Mouse (Mus musculus) heart, postnatal 10 days (tissue): ENCODE data around the gene Snx20. TPM values are rescaled to one million over a fixed set of nuclear protein-coding genes. Genes with fewer than 3 reads are reported as not detected.
A peak's percentile ranks its signal among the peaks of the same experiment; 100 is the strongest.

Experiments used
- DNase-seq, 2 experiments: peaks; one replicate each; pipeline ENCODE4 v3.0.0; 2021
- intact Hi-C: fragments of 180-260 bp; cut with DNase I; formaldehyde crosslinking; loops from one replicate; pipeline ENCODE4 v1.15.1; 2025
- total RNA-seq, 2 experiments: library from RNA; stranded (reverse); gene quantifications; 2 replicates each; pipeline ENCODE4 v1.2.3; 2021

The Snx20 gene
- total RNA-seq, 2 experiments from 2014 or later: 1.5 to 2.0 TPM

- peak; percentile 84 to 87 for DNase-seq
- intact Hi-C loops: loop anchor here (5.0 kb wide), 1 partner anchor 50 kb away; the partner anchor contains the start of gene Cyld
Observed at GRCm38 (mm10) chr8:88646837-88647778, 11.2 kb upstream of the Snx20 start, which contains the start of gene Nod2. Gene Nod2 (plus strand): TSS chr8:88647315.

DNA sequence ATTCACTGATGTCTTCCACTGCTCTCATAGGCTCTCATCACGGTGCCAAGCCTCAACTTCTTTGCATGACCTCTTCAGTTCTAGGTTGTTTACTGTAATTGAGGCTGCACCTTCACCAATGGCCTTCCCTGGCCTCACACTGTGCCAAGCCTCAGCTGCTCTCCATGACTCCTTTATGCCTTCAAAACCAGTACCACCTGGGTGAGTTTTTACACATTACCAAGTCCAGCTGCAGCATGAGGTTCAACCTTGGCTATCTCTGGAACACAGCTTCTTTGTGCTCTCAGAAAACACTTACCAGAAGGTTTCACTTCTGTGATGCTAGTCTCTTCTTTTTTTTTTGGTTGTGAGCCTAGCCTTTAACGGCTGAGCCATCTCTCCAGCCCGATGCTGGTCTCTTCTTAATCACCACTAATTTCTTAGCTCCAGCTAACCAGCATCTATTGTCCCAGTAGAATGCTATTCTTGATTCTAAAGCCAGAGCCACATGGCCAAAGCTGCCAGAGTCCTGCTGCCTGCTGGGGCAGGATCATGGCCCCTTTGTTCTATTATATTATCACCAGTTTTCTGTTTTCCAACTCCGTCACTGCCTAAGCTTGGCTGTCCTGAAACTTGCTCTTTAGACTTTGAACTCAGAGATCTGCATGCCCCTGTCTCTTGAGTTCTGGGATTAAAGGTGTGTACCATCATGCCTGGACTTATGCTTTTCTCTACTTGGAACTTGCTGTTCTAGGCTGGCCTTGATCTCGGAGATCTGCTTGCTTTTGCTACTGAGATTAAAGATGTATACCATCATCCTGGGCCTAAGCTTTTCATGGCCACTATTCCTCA, 7.0 kb upstream of the Snx20 start:
- intact Hi-C loops: no loop called here
- DNase-seq: no peak

DNA sequence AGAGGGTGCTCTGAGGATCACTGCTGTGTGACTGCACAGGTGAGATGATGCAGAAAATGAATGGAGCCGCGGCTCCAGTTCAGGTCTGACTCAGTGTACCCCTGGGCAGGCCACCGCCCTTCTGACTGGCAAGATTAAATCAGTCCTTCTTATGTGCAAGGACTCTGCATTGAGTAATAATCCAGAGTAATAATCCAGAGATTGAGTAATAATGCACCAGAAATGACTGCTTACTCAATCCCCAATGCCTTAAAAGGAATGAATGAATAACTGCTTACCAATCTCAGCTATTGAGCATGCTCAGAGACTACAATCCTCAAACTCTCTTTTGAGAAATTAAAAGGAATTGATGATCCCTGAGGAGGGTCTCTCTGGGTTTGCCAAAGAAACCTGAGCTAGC, 3.0 kb upstream of the Snx20 start:
- intact Hi-C loops: no loop called here
- DNase-seq: no peak

- intact Hi-C loops: no loop called here
- no peak for DNase-seq
Observed at GRCm38 (mm10) chr8:88637092-88638000, 1.4 kb upstream of the Snx20 start.

GRCm38 (mm10) chr8:88633343-88633765, 2.6 kb downstream of the Snx20 start:
- intact Hi-C loops: loop anchor here (5.0 kb wide), 1 partner anchor 124 kb away; no protein-coding TSS in a partner anchor
- DNase-seq: peak; percentile 40 to 42

GRCm38 (mm10) chr8:88631081-88631480, 4.8 kb downstream of the Snx20 start:
- intact Hi-C loops: loop anchor here (2.0 to 5.0 kb wide), 2 partner anchors 72 to 126 kb away; no protein-coding TSS in a partner anchor
- DNase-seq: peak in 1 of 2 experiments; percentile 34

- DNase-seq: no peak
- intact Hi-C loops: loop anchor here (2.0 to 5.0 kb wide), 2 partner anchors 73 to 127 kb away; no protein-coding TSS in a partner anchor
Observed at GRCm38 (mm10) chr8:88630225-88630624, 5.7 kb downstream of the Snx20 start.

GRCm38 (mm10) chr8:88628001-88628774, 7.7 kb downstream of the Snx20 start:
- intact Hi-C loops: loop anchor here (5.0 kb wide), 1 partner anchor 431 kb away; the partner anchor contains the start of gene Tent4b
- DNase-seq: no peak

GRCm38 (mm10) chr8:88627265-88627991, 8.5 kb downstream of the Snx20 start:
- intact Hi-C loops: loop anchor here (5.0 kb wide), 1 partner anchor 430 kb away; the partner anchor contains the start of gene Tent4b

GRCm38 (mm10) chr8:88626940-88627264, 9.0 kb downstream of the Snx20 start:
- intact Hi-C loops: loop anchor here (5.0 kb wide), 1 partner anchor 430 kb away; the partner anchor contains the start of gene Tent4b
- DNase-seq: no peak

More at GRCm38 (mm10) chr8:88627265-88627991, 8.5 kb downstream of the Snx20 start:
- peak; percentile 77 to 78 for DNase-seq

- no peak for DNase-seq
- intact Hi-C loops: loop anchor here (5.0 kb wide), 1 partner anchor 429 kb away; the partner anchor contains the start of gene Tent4b
Observed at GRCm38 (mm10) chr8:88626433-88626832, 9.5 kb downstream of the Snx20 start.

DNA sequence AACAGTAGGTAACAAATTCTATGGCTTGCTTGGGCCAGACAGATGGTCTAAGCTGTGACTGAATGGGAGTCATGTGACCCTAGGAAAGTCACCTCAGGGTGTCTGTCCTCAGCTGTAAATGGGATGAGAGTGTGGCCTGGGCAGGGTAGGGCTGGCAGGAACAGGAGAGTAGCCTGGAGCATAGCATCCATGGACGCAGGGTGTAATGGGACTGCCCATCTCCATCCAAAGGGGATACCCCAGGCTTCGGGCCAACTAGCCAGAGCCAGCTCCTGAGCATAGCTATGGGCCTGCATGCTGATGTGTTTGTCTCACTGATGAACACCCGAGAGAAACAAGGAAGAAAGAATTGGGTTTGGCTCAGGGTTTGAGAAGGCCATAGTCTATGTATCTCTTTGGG, 11.7 kb downstream of the Snx20 start:
- intact Hi-C loops: loop anchor here (5.0 kb wide), 1 partner anchor 172 kb away; no protein-coding TSS in a partner anchor
- no peak for DNase-seq

DNA sequence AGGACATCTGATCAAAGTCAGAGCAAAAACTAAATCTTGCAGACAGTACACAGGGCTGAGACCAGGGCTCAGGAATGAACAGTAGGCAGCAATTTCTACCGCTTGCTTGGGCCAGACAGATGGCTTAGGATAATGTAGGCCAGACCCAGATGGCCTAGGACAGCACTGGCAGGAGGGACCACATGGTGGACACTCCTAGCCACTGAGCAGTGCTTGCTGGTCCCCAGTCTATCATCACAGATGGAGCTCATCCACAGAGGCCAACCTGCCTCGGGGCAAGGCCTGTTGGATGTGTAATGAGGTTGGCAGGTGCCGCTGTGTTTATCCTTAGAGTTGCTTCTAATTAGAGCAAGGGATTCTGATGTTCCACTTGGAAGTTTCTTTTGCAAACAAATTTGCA, 12.6 kb downstream of the Snx20 start:
- intact Hi-C loops: loop anchor here (5.0 kb wide), 1 partner anchor 171 kb away; no protein-coding TSS in a partner anchor
- no peak for DNase-seq

GRCm38 (mm10) chr8:88621408-88621807, 14.5 kb downstream of the Snx20 start:
- intact Hi-C loops: loop anchor here (2.0 to 5.0 kb wide), 5 partner anchors 79 to 355 kb away; partner anchors contain the start of genes Brd7 and Nkd1
- DNase-seq: peak; percentile 80 to 90

DNA sequence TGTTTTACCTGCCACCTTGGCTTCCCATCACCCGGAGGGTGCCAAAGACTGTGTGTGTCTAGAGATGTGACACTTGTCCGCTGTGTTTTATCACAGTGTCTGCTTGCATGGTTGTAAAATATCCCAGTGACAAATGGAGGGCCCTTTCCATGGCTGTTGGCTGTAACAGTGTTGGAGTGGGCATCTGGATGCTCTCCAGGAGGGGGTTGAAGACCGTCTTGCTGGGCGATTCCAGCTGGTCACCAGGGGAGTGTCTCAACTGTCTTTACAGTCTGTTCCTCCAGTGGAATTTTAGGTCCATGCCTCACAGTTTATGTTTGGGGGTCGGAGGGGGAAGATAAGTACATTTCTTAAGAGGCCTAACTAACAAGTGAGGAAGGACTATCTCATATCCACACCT, 15.0 kb downstream of the Snx20 start:
- no peak for DNase-seq
- intact Hi-C loops: loop anchor here (2.0 to 5.0 kb wide), 5 partner anchors 80 to 354 kb away; partner anchors contain the start of genes Brd7 and Nkd1

- intact Hi-C loops: no loop called here
- no peak for DNase-seq
Observed at GRCm38 (mm10) chr8:88619513-88619912, 16.4 kb downstream of the Snx20 start.

DNA sequence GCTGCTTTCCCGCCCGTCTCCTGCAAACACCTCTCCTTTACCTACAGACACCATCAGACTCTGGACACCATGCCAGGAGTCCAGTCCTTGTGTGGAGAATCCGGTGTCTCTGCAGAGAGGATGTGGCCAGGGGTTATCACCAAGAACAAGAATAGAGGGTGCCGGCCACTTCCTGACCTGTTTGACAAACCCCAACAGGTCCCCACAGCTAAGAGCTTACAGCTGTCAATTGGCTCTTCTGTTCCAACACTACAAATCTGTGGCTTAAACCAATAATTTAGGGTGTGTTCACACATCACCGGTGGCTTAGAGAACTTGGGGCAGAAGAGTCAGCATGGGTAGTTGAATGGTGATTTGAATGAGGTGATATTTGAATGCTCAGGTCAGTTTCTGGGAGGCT, 17.3 kb downstream of the Snx20 start:
- intact Hi-C loops: no loop called here
- no peak for DNase-seq

DNA sequence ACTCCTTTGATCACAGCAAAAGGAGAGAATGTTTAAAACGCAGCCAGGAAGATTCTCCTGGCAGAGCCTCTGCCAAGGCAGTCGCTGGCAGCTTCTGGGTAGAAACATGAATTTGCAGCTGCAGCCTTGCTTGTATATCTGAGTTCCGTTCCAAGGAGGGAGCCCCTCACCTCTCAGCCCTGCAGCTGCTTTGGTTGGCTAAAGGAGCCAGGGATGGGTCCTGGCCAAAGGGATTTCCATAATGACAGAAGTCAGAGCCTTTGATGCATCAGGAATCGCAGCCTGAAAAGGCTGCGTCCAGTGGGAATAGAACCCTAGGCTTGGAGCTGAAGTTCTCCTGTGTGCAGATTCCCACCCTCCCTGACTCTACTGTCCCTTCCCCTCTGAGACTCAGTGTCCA, 20.9 kb downstream of the Snx20 start:
- DNase-seq: no peak
- intact Hi-C loops: no loop called here
